Mouse (Mus musculus) hindbrain, embryonic 11.5 days (tissue): Measurements from ENCODE around the gene Synj2bp. TPM values are rescaled to one million over a fixed set of nuclear protein-coding genes. Genes with fewer than 3 reads are reported as not detected.
"Not testable (repeated sequence)": the region's sequence is repeated elsewhere in the genome, so short reads cannot be mapped to it uniquely, and the experiment has no call there.

ENCODE experiments used
- ATAC-seq: fragments of 200-750 bp; cut with Nextera tagmentation; 2 replicates; pipeline ENCODE4 v1.8.0; 2017; ENCODE audit warnings: mild to moderate bottlenecking, moderate TSS enrichment, moderate library complexity; ENCODE audit not compliant: low FRiP score
- DNase-seq: peaks from one replicate; pipeline ENCODE4 v3.0.0-alpha.2; 2015; ENCODE audit warnings: low spot score
- H3K27ac ChIP-seq: fragments of 300-500 bp; sonication (generic); 2 replicates; pipeline ENCODE4 v1.5.1; 2014; ENCODE audit warnings: mild to moderate bottlenecking, low read depth, low read length
- H3K27me3 ChIP-seq: fragments of 300-500 bp; sonication (generic); 2 replicates; pipeline ENCODE4 v1.6.1; 2014; ENCODE audit warnings: mild to moderate bottlenecking, low read length, moderate library complexity, mixed read lengths; ENCODE audit not compliant: control insufficient read depth, insufficient read depth
- H3K36me3 ChIP-seq: fragments of 300-500 bp; sonication (generic); 2 replicates; pipeline ENCODE4 v1.6.1; 2014; ENCODE audit warnings: mild to moderate bottlenecking, low read length, moderate library complexity, mixed read lengths; ENCODE audit not compliant: control insufficient read depth, insufficient read depth
- H3K4me1 ChIP-seq: fragments of 300-500 bp; sonication (generic); replicated peaks from 2 replicates; pipeline ENCODE4 v1.6.1; 2014; ENCODE audit warnings: low read length, mixed read lengths; ENCODE audit not compliant: control insufficient read depth, insufficient read depth
- H3K4me2 ChIP-seq: fragments of 300-500 bp; sonication (generic); replicated peaks from 2 replicates; pipeline ENCODE4 v1.6.1; 2014; ENCODE audit warnings: mild to moderate bottlenecking, low read depth, low read length
- H3K4me3 ChIP-seq: fragments of 300-500 bp; sonication (generic); 2 replicates; pipeline ENCODE4 v1.5.1; 2014; ENCODE audit warnings: low read depth, low read length
- H3K9ac ChIP-seq: fragments of 300-500 bp; sonication (generic); 2 replicates; pipeline ENCODE4 v1.6.1; 2014; ENCODE audit warnings: low read depth, low read length
- H3K9me3 ChIP-seq: fragments of 300-500 bp; sonication (generic); 2 replicates; pipeline ENCODE4 v1.6.1; 2016; ENCODE audit warnings: low read length; ENCODE audit not compliant: control insufficient read depth
- WGBS: fragments of 180-500 bp; shearing (Covaris S2); extraction: QIAGEN DNeasy Blood & Tissue Kit; methylation state at CpG from one replicate; pipeline ENCODE4 v1.1.7; 2014; 5-methylcytosine and 5-hydroxymethylcytosine counted together
- polyA plus RNA-seq: library from polyadenylated mRNA; unstranded; fragments of >200 nt; fragmentation: Nextera tagmentation; extraction: Ambion mirVana; gene quantifications from 2 replicates; pipeline ENCODE4 v1.2.1, GENCODE M21; 2014

The Synj2bp gene
- 34.2 and 40.1 TPM in 2 replicates for polyA plus RNA-seq

- Histone ChIP-seq H3K27me3 (no peaks in the 10 kb centered on the region), H3K36me3 (no peaks in the 10 kb centered on the region), H3K4me1 (no peaks in the 10 kb centered on the region), H3K4me2 (peak within 1 kb of the TSS; percentile 54), H3K4me3 (peak within 1 kb of the TSS; percentile 53), H3K27ac (no peak within 1 kb of the TSS), H3K9ac (peak within 1 kb of the TSS; percentile 49), H3K9me3 (no peaks in the 10 kb centered on the region)
- ATAC-seq, result peak; percentile 91
- WGBS, result under 1% methylated on average over 46 of the region's 46 CpGs
- peak; percentile 85 for DNase-seq
Measured at GRCm38 (mm10) chr12:81532316-81533028, at the start of gene Synj2bp, which contains the start of gene Gm20498. Gene Synj2bp, minus strand, starts transcription at chr12:81532911. Gene Gm20498, minus strand, starts transcription at chr12:81532905.

GRCm38 (mm10) chr12:81568374-81568773 is 35.7 kb upstream of the Synj2bp start, which contains the start of gene Adam21:
Gene Adam21, minus strand, starts transcription at chr12:81568474.
- ATAC-seq (no peak), DNase-seq (no peak)
- Histone ChIP-seq H3K4me1 (no peaks in the 10 kb centered on the region), H3K27me3 (no peaks in the 10 kb centered on the region), H3K27ac (no peak within 1 kb of the TSS), H3K4me3 (no peak within 1 kb of the TSS), H3K9me3 (no peaks in the 10 kb centered on the region), H3K4me2 (no peak within 1 kb of the TSS), H3K36me3 (no peaks in the 10 kb centered on the region), H3K9ac (no peak within 1 kb of the TSS)
- WGBS, result 96% methylated on average over 1 of the region's 1 CpGs

GRCm38 (mm10) chr12:81567931-81568330 is 35.2 kb upstream of the Synj2bp start:
- DNase-seq (no peak), ATAC-seq (no peak)
- Histone ChIP-seq H3K27ac (no peak overlapping the region), H3K4me3 (no peak overlapping the region), H3K36me3 (no peaks in the 10 kb centered on the region), H3K4me1 (no peaks in the 10 kb centered on the region), H3K27me3 (no peaks in the 10 kb centered on the region), H3K4me2 (no peak overlapping the region), H3K9me3 (no peaks in the 10 kb centered on the region), H3K9ac (no peak overlapping the region)
- WGBS, result 85% methylated on average over 5 of the region's 5 CpGs

- no peak overlapping the region for H3K4me3 ChIP-seq
- H3K4me1 ChIP-seq, result no peaks in the 10 kb centered on the region
- no peak overlapping the region for H3K27ac ChIP-seq
- no peaks in the 10 kb centered on the region for H3K36me3 ChIP-seq
- no peak overlapping the region for H3K9ac ChIP-seq
- no peaks in the 10 kb centered on the region for H3K9me3 ChIP-seq
- ATAC-seq (no peak), DNase-seq (no peak)
- 93% methylated on average over 3 of the region's 3 CpGs for WGBS
- H3K4me2 ChIP-seq, result no peak overlapping the region
- H3K27me3 ChIP-seq, result no peaks in the 10 kb centered on the region
Measured at GRCm38 (mm10) chr12:81564173-81564572, 31.5 kb upstream of the Synj2bp start.

GRCm38 (mm10) chr12:81549286-81549685 is 16.6 kb upstream of the Synj2bp start:
- WGBS, result 79% methylated on average over 3 of the region's 3 CpGs
- ATAC-seq, result no peak
- H3K36me3 ChIP-seq, result no peaks in the 10 kb centered on the region

GRCm38 (mm10) chr12:81547163-81547562 is 14.5 kb upstream of the Synj2bp start:
- H3K4me1 ChIP-seq, result no peaks in the 10 kb centered on the region
- H3K27me3 ChIP-seq, result no peaks in the 10 kb centered on the region
- H3K9ac ChIP-seq, result no peak overlapping the region
- ATAC-seq (no peak), DNase-seq (no peak)
- no peak overlapping the region for H3K4me2 ChIP-seq
- no peak overlapping the region for H3K4me3 ChIP-seq
- H3K27ac ChIP-seq, result no peak overlapping the region
- H3K9me3 ChIP-seq, result no peaks in the 10 kb centered on the region
- 73% methylated on average over 4 of the region's 4 CpGs for WGBS
- no peaks in the 10 kb centered on the region for H3K36me3 ChIP-seq

More at GRCm38 (mm10) chr12:81549286-81549685, 16.6 kb upstream of the Synj2bp start:
- H3K9me3 ChIP-seq, result no peaks in the 10 kb centered on the region
- H3K27ac ChIP-seq, result no peak overlapping the region
- no peaks in the 10 kb centered on the region for H3K4me1 ChIP-seq
- no peak overlapping the region for H3K9ac ChIP-seq
- no peak overlapping the region for H3K4me2 ChIP-seq
- no peaks in the 10 kb centered on the region for H3K27me3 ChIP-seq
- DNase-seq, result no peak
- H3K4me3 ChIP-seq, result no peak overlapping the region

GRCm38 (mm10) chr12:81533029-81533419 is 313 bp upstream of the Synj2bp start:
- DNase-seq, result no peak
- WGBS, result 33% methylated on average over 4 of the region's 4 CpGs
- no peak; the same call in 1 of the 2 replicates for ATAC-seq

GRCm38 (mm10) chr12:81530587-81530986 is 2.1 kb downstream of the Synj2bp start:
- H3K4me1 ChIP-seq, H3K4me3 ChIP-seq, DNase-seq, H3K27ac ChIP-seq, H3K9ac ChIP-seq, ATAC-seq, H3K4me2 ChIP-seq, H3K9me3 ChIP-seq, H3K36me3 ChIP-seq, H3K27me3 ChIP-seq: not testable (repeated sequence)
- 80% methylated on average over 5 of the region's 8 CpGs for WGBS

More at GRCm38 (mm10) chr12:81533029-81533419, 313 bp upstream of the Synj2bp start:
- Histone ChIP-seq H3K9ac (peak overlapping the region; percentile 49), H3K36me3 (no peaks in the 10 kb centered on the region), H3K4me1 (no peaks in the 10 kb centered on the region), H3K4me3 (peak overlapping the region; percentile 53), H3K27me3 (no peaks in the 10 kb centered on the region), H3K9me3 (no peaks in the 10 kb centered on the region), H3K27ac (no peak overlapping the region), H3K4me2 (peak overlapping the region; percentile 54)

- H3K4me1 ChIP-seq, H3K9ac ChIP-seq, ATAC-seq, H3K27me3 ChIP-seq, DNase-seq, H3K27ac ChIP-seq, H3K36me3 ChIP-seq, H3K4me3 ChIP-seq, H3K4me2 ChIP-seq, H3K9me3 ChIP-seq: not testable (repeated sequence)
- WGBS, result 98% methylated on average over 9 of the region's 9 CpGs
Measured at GRCm38 (mm10) chr12:81496906-81497305, 35.8 kb downstream of the Synj2bp start.
